Mouse (Mus musculus): ENCODE measurements around the gene Blnk. TPM values are rescaled to one million over a fixed set of nuclear protein-coding genes. Genes with fewer than 3 reads are reported as not detected.

The Blnk gene
- total RNA-seq (2021) = 1 to 10 TPM; 5.5 to 6.6 TPM

GRCm38 (mm10) chr19:40994057-40994585, at the start of gene Blnk:
Blnk (minus strand) TSS chr19:40994535.
- DNase-seq (ENCODE audit: extremely low spot score in 1 of 2, low spot score in 1 of 2) = peak in 1 of 2 experiments; percentile 35

- no peak for DNase-seq (ENCODE audit: extremely low spot score in 1 of 2, low spot score in 1 of 2)
Measured at GRCm38 (mm10) chr19:41039110-41039509, 44.8 kb upstream of the Blnk start.

- DNase-seq (ENCODE audit: extremely low spot score in 1 of 2, low spot score in 1 of 2) = no peak
Measured at GRCm38 (mm10) chr19:41035809-41036551, 41.6 kb upstream of the Blnk start.

GRCm38 (mm10) chr19:41031869-41032268, 37.5 kb upstream of the Blnk start:
- DNase-seq (ENCODE audit: extremely low spot score in 1 of 2, low spot score in 1 of 2) = no peak

- DNase-seq (ENCODE audit: extremely low spot score in 1 of 2, low spot score in 1 of 2) = no peak
Measured at GRCm38 (mm10) chr19:41031009-41031408, 36.7 kb upstream of the Blnk start.

- no peak for DNase-seq (ENCODE audit: extremely low spot score in 1 of 2, low spot score in 1 of 2)
Measured at GRCm38 (mm10) chr19:41030161-41030560, 35.8 kb upstream of the Blnk start.

- DNase-seq (ENCODE audit: extremely low spot score in 1 of 2, low spot score in 1 of 2) = no peak
Measured at GRCm38 (mm10) chr19:41029219-41029618, 34.9 kb upstream of the Blnk start, which contains the start of gene Dntt. Dntt (plus strand) TSS chr19:41029275.

GRCm38 (mm10) chr19:41027601-41028000, 33.3 kb upstream of the Blnk start:
- DNase-seq (ENCODE audit: extremely low spot score in 1 of 2, low spot score in 1 of 2) = no peak

- DNase-seq (ENCODE audit: extremely low spot score in 1 of 2, low spot score in 1 of 2) = no peak
Measured at GRCm38 (mm10) chr19:41027024-41027423, 32.7 kb upstream of the Blnk start.

GRCm38 (mm10) chr19:41026551-41026950, 32.2 kb upstream of the Blnk start:
- DNase-seq (ENCODE audit: extremely low spot score in 1 of 2, low spot score in 1 of 2) = no peak

GRCm38 (mm10) chr19:41022244-41022643, 27.9 kb upstream of the Blnk start:
- DNase-seq (ENCODE audit: extremely low spot score in 1 of 2, low spot score in 1 of 2) = no peak

GRCm38 (mm10) chr19:41020537-41020936, 26.2 kb upstream of the Blnk start:
- no peak for DNase-seq (ENCODE audit: extremely low spot score in 1 of 2, low spot score in 1 of 2)

GRCm38 (mm10) chr19:41019164-41019675, 24.9 kb upstream of the Blnk start:
- no peak for DNase-seq (ENCODE audit: extremely low spot score in 1 of 2, low spot score in 1 of 2)

- peak in 1 of 2 experiments; percentile 60 for DNase-seq (ENCODE audit: extremely low spot score in 1 of 2, low spot score in 1 of 2)
Measured at GRCm38 (mm10) chr19:41015951-41016716, 21.8 kb upstream of the Blnk start.

- DNase-seq (ENCODE audit: extremely low spot score in 1 of 2, low spot score in 1 of 2) = no peak
Measured at GRCm38 (mm10) chr19:41014003-41014402, 19.7 kb upstream of the Blnk start.

- no peak for DNase-seq (ENCODE audit: extremely low spot score in 1 of 2, low spot score in 1 of 2)
Measured at GRCm38 (mm10) chr19:41013591-41013990, 19.3 kb upstream of the Blnk start.

- DNase-seq (ENCODE audit: extremely low spot score in 1 of 2, low spot score in 1 of 2) = no peak
Measured at GRCm38 (mm10) chr19:41011676-41012075, 17.3 kb upstream of the Blnk start.

- DNase-seq (ENCODE audit: extremely low spot score in 1 of 2, low spot score in 1 of 2) = no peak
Measured at GRCm38 (mm10) chr19:41008674-41009395, 14.5 kb upstream of the Blnk start.

GRCm38 (mm10) chr19:41007733-41008132, 13.4 kb upstream of the Blnk start:
- DNase-seq (ENCODE audit: extremely low spot score in 1 of 2, low spot score in 1 of 2) = no peak

- DNase-seq (ENCODE audit: extremely low spot score in 1 of 2, low spot score in 1 of 2) = no peak
Measured at GRCm38 (mm10) chr19:41007326-41007725, 13.0 kb upstream of the Blnk start.

Measured in layer of hippocampus, postnatal 25 days (tissue).